Mouse (Mus musculus) ES-E14 (cell line): ENCODE measurements at regions not wholly inside any gene's neighbourhood (a gene's known extent, or its start where the extent isn't known, plus 50 kb on each side); places are given as distances from the start of the nearest gene placed in this dataset.

ENCODE experiments used
- CHD2 ChIP-seq: IDR thresholded peaks from 2 replicates; pipeline ENCODE4 v1.6.1; 2014; ENCODE audit warnings: mild to moderate bottlenecking, low read depth, low read length, inconsistent platforms
- HCFC1 ChIP-seq: IDR thresholded peaks from 2 replicates; pipeline ENCODE4 v1.6.1; 2012; ENCODE audit warnings: low read length, inconsistent platforms, borderline replicate concordance; ENCODE audit not compliant: insufficient read depth
- MAFK ChIP-seq: IDR thresholded peaks from 2 replicates; pipeline ENCODE4 v1.6.1; 2014; ENCODE audit warnings: mild to moderate bottlenecking, low read depth, low read length, inconsistent platforms; ENCODE audit not compliant: insufficient read depth
- ZC3H11A ChIP-seq: IDR thresholded peaks from 2 replicates; pipeline ENCODE4 v1.6.1; 2012; ENCODE audit warnings: low read depth, mild to moderate bottlenecking, inconsistent platforms, low read length, borderline replicate concordance
- ZNF384 ChIP-seq: IDR thresholded peaks from 2 replicates; pipeline ENCODE4 v1.6.1; 2012; ENCODE audit warnings: low read depth, low read length, inconsistent platforms

GRCm38 (mm10) chr3:147835716-147836115, 983.5 kb downstream of the Ttll7 start:
- TF ChIP-seq HCFC1 (no peak), CHD2 (no peak), MAFK (no peak), ZC3H11A (no peak), ZNF384 (no peak)
